Mouse (Mus musculus): ENCODE measurements around the gene E2f1.

- TF ChIP-seq POLR2A (IDR thresholded peaks at IDR 0.05; ENCODE audit: borderline replicate concordance, low read depth, low read length) (no peak), CTCF (IDR thresholded peaks at IDR 0.05; ENCODE audit: low read depth, low read length) (no peak)
Measured at GRCm38 (mm10) chr2:154551476-154551875, 18.2 kb downstream of the E2f1 start, which contains the start of gene Actl10.

Data from bone marrow macrophage, adult 2 months (primary cell).